Mouse (Mus musculus) T-helper 17 cell (primary cell): ENCODE data around the gene Cirbp.

Experiments
- in situ Hi-C, 2 experiments: fragments of 300-600 bp; cut with MboI, MseI; formaldehyde crosslinking; loops; 1 replicate in 1 of 2; 2 replicates in 1 of 2; pipeline ENCODE4 v1.15.1; 2025; ENCODE audit warnings: high pct_unique_total_duplicates in 2 of 2

The Cirbp gene

DNA sequence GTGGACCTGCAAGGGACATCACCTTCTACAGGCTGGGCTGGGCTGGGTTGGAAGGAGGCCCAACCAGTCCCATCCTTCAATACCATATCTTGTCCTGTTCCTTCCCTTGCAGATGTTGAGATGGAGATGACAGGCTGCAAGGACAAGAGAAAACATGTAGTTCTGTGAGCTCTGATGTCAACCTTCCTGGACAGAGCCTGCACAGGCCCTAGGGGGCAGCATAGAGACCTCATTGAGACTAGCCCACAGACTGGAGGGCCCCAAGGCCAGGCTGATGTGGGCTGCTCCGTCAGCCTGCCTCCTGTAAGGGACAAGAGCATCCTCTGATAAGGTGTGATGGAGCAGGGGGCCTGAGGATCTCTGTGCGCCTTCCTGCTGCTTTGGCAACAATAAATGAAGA, 8.9 kb downstream of the Cirbp start:
- in situ Hi-C loops = loop anchor here (5.0 kb wide), 1 partner anchor 73 kb away; the partner anchor contains the start of gene Ndufs7 (in 2 of the 2)

GRCm38 (mm10) chr10:80175536-80176269, 9.9 kb downstream of the Cirbp start:
- in situ Hi-C loops = loop anchor here (5.0 kb wide), 1 partner anchor 72 kb away; the partner anchor contains the start of gene Ndufs7 (in 2 of the 2)

- in situ Hi-C loops = loop anchor here (5.0 kb wide), 1 partner anchor 71 kb away; the partner anchor contains the start of gene Ndufs7 (in 2 of the 2)
Observed at GRCm38 (mm10) chr10:80176270-80176834, 10.6 kb downstream of the Cirbp start.

GRCm38 (mm10) chr10:80177441-80178279, 11.9 kb downstream of the Cirbp start:
- in situ Hi-C loops = loop anchor here (5.0 kb wide), 1 partner anchor 70 kb away; the partner anchor contains the start of gene Ndufs7 (in 2 of the 2)

DNA sequence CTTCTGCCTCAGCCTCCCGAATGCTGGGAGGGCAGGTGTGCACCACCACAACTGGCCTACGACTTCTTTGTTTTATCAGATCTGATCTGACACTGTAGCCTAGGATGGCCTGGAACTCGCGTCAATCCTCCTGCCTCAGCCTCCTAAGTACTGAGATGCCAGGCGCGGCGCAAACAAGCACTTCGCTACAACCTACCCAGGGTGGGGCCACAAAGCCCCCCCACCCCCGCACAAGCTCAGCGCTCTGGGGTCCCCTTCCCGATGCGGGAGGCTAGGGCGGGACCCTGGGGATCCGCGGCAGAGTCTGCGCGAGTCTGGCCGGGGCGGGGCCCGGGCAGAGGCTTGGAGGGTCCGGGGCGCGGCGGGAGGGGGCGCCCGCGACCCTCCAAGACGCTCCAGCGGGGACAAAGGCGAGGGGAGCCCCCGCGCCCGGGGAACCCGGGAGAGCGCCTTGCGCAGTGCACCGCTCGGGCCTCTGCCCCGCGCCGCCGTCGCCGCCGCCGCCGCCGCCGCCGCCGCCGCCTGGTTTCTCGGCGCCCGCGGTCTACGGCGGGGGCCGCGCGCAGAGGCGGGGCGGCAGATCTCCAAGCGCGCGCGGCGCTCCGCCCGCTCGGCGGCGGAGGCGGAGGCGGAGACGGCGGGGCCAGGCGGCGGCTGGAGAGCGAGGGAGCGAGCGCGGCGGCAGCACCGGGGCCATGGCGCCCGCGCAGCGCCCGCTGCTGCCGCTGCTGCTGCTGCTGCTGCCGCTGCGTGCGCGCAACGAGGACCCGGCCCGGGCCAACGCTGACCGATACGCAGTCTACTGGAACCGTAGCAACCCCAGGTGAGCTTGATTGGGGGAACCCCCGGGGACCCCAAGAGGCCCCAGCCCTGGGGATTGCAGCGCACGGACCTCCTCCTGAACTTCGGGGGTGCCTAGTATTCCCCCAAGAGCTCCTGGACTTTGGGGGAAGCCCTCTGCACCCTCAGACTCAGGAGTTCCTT, 13.6 kb downstream of the Cirbp start, which contains the start of gene Efna2:
Efna2 (plus strand) TSS at position 415 of the 984 bp plus-strand sequence.
- in situ Hi-C loops = loop anchor here (5.0 kb wide), 1 partner anchor 68 kb away; the partner anchor contains the start of gene Ndufs7 (in 2 of the 2)

DNA sequence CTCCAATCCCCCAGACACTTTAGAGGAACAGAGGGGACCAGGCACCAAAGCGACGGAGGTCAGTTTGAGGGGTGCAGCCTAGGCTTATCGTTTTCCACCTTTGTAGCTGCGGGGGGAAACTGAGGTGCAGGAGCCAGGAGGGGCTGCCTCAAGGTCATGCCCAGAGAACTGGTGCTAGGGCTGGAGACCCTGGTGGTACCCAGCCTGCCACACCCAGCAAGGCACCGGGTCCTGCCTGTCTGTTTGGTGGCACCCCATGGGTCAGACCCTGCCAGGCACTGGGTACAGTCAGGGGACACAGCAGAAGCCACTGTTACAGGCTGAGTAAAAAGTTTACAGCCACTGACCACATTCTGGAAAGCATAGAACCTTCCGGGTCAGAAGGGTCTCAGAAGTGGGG, 14.5 kb downstream of the Cirbp start:
- in situ Hi-C loops = no loop called here

GRCm38 (mm10) chr10:80180823-80181222, 15.0 kb downstream of the Cirbp start:
- in situ Hi-C loops = no loop called here

DNA sequence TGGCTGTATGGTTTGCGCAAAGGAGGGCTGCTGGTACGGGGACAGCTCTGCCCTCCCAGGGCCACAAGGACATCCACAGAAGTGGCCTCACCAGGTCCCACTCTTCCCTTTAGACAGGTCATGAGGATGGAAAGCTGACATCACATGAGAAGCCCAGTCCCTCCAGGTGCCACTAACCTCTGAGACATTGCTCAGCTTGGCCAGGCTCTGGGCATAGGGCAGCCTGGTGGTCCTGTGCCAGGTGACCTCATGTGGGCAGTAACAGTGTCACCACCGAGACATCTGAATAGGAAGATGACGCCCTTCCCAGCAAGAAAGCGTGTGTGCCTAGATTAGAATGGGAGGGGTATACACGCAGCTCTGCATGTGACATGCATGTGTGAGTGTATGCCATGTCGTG, 16.8 kb downstream of the Cirbp start:
- in situ Hi-C loops = no loop called here

GRCm38 (mm10) chr10:80186649-80187048, 20.9 kb downstream of the Cirbp start:
- in situ Hi-C loops = no loop called here

DNA sequence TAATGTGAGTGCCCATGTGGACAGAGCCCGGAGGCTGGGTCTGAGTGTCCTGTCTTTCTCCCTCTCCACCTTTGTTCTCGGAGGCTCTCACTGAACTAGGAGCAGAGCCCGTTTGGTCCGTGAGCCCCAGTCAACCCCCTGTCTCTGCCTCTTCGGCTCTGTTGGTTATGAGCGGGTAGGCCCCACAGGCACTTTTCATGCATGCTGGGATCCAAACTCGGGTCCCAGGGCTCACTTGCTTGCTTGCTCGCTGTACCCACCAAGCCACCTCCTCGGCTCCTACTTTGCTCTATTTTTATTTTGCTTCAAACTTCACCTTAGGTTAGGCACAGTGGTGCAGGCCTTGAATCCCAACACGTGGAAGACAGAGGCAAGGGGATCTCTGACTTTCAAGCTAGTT, 22.0 kb downstream of the Cirbp start:
- in situ Hi-C loops = no loop called here

GRCm38 (mm10) chr10:80188453-80189024, 22.8 kb downstream of the Cirbp start:
- in situ Hi-C loops = no loop called here

- in situ Hi-C loops = no loop called here
Observed at GRCm38 (mm10) chr10:80189999-80190398, 24.2 kb downstream of the Cirbp start.

DNA sequence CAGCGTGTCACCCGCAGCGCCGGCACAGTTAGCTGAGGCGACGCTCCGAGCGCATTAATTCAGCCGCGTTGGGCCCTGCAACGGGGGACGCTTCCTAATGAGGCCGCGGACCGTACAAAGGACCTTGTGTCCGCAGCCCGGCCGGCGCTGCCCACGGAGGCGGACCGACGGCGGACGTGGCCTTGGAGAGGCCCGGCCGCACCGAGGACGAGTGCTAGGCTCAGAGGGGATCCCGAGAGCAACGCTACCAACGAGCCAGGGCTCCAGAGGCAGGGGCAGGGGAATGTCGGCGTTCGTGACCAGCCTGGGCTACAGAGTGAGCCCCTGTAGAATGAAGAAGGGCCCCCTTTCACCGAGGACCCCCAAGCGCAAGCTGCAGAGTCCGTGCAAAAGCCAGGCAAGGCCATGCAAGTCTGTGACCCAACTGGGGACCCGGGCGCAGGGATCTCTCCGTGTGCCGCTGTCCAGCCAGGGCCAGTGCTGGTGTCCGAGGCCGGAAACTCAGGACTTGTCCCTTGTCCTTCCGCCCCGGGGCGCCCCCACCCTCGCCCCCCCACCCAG, 24.8 kb downstream of the Cirbp start:
- in situ Hi-C loops = no loop called here

GRCm38 (mm10) chr10:80193976-80194375, 28.2 kb downstream of the Cirbp start:
- in situ Hi-C loops = no loop called here

GRCm38 (mm10) chr10:80194441-80194840, 28.7 kb downstream of the Cirbp start:
- in situ Hi-C loops = no loop called here

DNA sequence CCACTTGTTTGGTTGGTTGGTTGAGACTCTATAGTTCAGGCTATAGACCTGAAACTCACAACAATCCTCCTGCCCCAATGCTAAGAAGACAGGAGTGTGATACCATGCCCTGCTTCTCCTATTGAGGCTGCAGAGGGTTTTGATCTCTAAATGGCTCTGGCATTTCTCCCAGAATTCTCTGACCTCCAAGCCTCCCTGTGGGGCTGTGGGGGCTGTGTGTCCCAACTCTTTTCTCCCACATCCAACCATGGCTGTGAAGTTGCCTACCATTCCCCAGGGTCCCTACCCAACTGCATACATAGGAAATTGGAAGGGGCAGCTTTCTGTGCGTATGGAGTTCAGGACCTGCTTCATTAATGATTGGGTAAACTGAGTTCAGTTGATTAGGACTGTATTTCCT, 30.4 kb downstream of the Cirbp start:
- in situ Hi-C loops = no loop called here

DNA sequence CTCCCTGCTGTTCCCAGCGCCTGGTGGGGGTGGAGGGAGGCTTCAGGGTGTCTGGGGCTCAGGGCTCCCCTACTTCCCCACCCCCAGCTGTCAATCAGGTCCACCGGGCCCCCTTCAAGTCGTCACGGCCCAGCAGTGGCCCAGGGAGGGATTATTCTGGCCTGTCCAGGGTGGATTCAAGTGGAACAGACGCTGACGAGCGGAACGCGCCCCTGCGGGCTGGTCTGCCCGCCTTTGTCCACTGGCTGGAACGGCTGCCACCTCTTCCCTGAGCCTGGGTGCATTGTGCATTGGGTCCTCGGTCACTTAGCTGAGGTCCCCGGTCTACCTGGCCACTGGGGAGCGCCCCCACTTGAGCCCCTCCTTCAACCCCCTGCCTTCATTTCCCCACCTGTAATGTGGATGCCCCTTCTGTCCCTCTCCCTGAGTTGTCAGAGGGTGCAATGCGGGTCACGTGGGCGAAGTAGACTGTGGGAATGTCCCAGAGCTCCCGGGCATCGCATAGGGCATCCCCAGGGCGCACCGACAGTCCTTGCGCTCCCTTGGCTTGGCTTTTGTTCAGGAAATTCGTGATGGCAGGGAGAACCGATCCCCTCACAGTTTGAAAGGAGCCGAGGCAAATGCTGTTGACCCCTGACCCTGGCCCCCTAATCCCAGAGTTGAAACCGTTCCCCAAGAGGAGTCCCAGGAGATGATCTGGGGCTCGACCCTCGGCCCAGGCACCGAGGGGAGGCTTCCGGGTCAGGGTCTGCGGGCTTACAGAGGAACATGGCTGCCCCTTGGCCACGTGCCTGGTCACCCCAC, 31.2 kb downstream of the Cirbp start:
- in situ Hi-C loops = no loop called here

- in situ Hi-C loops = no loop called here
Observed at GRCm38 (mm10) chr10:80199440-80200008, 33.7 kb downstream of the Cirbp start.

GRCm38 (mm10) chr10:80200485-80200884, 34.7 kb downstream of the Cirbp start:
- in situ Hi-C loops = no loop called here
